Mouse (Mus musculus) heart, postnatal 0 days (tissue): Measurements from ENCODE around the gene Baz2b. TPM values are rescaled to one million over a fixed set of nuclear protein-coding genes. Genes with fewer than 3 reads are reported as not detected.

Experiments
- ATAC-seq: fragments of 200-750 bp; cut with Nextera tagmentation; 2 replicates; pipeline ENCODE4 v1.8.0; 2017; ENCODE audit warnings: low read depth, moderate number of reproducible peaks, moderate library complexity; ENCODE audit not compliant: insufficient read depth
- DNase-seq: peaks from one replicate; pipeline ENCODE4 v3.0.0-alpha.2; 2016; ENCODE audit warnings: low spot score
- H3K27ac ChIP-seq: fragments of 300-500 bp; sonication (generic); 2 replicates; pipeline ENCODE4 v1.5.1; 2014; ENCODE audit warnings: low read depth, mild to moderate bottlenecking
- H3K27me3 ChIP-seq: fragments of 300-500 bp; sonication (generic); 2 replicates; pipeline ENCODE4 v1.6.1; 2014; ENCODE audit warnings: low read length, mixed read lengths; ENCODE audit not compliant: control insufficient read depth, insufficient read depth
- H3K36me3 ChIP-seq: fragments of 300-500 bp; sonication (generic); replicated peaks from 2 replicates; pipeline ENCODE4 v1.6.1; 2014; ENCODE audit warnings: low read length, mixed read lengths; ENCODE audit not compliant: control insufficient read depth, insufficient read depth
- H3K4me1 ChIP-seq: fragments of 300-500 bp; sonication (generic); 2 replicates; pipeline ENCODE4 v1.6.1; 2014; ENCODE audit warnings: antibody characterized with exemption; ENCODE audit not compliant: control insufficient read depth, insufficient read depth
- H3K4me2 ChIP-seq: fragments of 300-500 bp; sonication (generic); 2 replicates; pipeline ENCODE4 v1.6.1; 2014; ENCODE audit warnings: low read depth, mild to moderate bottlenecking, low read length, moderate library complexity
- H3K4me3 ChIP-seq: fragments of 300-500 bp; sonication (generic); 2 replicates; pipeline ENCODE4 v1.5.1; 2014; ENCODE audit warnings: low read depth, low read length
- H3K9ac ChIP-seq: fragments of 300-500 bp; sonication (generic); replicated peaks from 2 replicates; pipeline ENCODE4 v1.6.1; 2014; ENCODE audit warnings: low read depth, low read length, mixed read lengths
- H3K9me3 ChIP-seq: fragments of 300-500 bp; sonication (generic); replicated peaks from 2 replicates; pipeline ENCODE4 v1.6.1; 2016; ENCODE audit warnings: low read length; ENCODE audit not compliant: control insufficient read depth
- CTCF ChIP-seq: IDR thresholded peaks from 2 replicates; pipeline ENCODE4 v1.5.1; 2016; ENCODE audit warnings: antibody characterized with exemption, control low read depth, low read depth
- EP300 ChIP-seq: IDR thresholded peaks from 2 replicates; pipeline ENCODE4 v1.6.1; 2016; ENCODE audit warnings: antibody characterized with exemption, low read depth
- WGBS: fragments of 180-500 bp; shearing (Covaris S2); extraction: QIAGEN DNeasy Blood & Tissue Kit; methylation state at CpG from one replicate; pipeline ENCODE4 v1.1.7; 2014; 5-methylcytosine and 5-hydroxymethylcytosine counted together
- polyA plus RNA-seq: library from polyadenylated mRNA; unstranded; fragments of >200 nt; fragmentation: Nextera tagmentation; extraction: Ambion mirVana; gene quantifications from 2 replicates; pipeline ENCODE4 v1.2.1, GENCODE M21; 2015
- total RNA-seq: library from RNA; depleted of rRNA; stranded (reverse); fragments of >200 nt; gene quantifications from 2 replicates; pipeline ENCODE4 v1.2.3, GENCODE M21; 2014; ENCODE audit warnings: low replicate concordance

Baz2b gene
- total and polyA plus RNA-seq, 2 experiments from 2014 or later, result 40.3 to 46.2 TPM

DNA sequence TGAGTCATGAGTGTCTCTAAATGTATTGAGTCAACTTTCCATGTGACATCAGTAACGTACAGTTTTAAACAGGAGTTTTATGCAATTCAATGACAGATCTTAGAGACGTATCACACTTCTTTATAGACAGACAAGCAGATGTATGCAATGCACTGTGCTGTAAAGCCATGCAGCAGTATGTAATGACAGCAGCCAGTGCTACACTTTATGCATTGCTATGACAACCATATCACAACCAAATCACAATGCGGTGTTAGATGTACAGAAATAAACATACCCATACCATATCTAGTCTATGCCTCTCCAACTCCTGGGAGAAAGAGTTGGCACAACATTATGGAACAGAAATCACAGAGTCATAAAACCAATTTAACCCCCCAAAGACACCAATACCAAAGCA is 276.5 kb downstream of the Baz2b start:
- no peak overlapping the region for H3K9ac ChIP-seq
- H3K27ac ChIP-seq, result no peak overlapping the region
- DNase-seq (no peak), ATAC-seq (no peak)
- H3K36me3 ChIP-seq, result peaks cover 19% of the 10 kb centered on the region; the same call in 1 of the 2 replicates
- H3K4me3 ChIP-seq, result no peak overlapping the region
- no peaks in the 10 kb centered on the region for H3K4me1 ChIP-seq
- H3K9me3 ChIP-seq, result no peaks in the 10 kb centered on the region
- no peak for TF ChIP-seq EP300
- TF ChIP-seq CTCF, result no peak
- no peak overlapping the region for H3K4me2 ChIP-seq
- no peaks in the 10 kb centered on the region for H3K27me3 ChIP-seq
- WGBS, result 82% methylated on average over 3 of the region's 3 CpGs

DNA sequence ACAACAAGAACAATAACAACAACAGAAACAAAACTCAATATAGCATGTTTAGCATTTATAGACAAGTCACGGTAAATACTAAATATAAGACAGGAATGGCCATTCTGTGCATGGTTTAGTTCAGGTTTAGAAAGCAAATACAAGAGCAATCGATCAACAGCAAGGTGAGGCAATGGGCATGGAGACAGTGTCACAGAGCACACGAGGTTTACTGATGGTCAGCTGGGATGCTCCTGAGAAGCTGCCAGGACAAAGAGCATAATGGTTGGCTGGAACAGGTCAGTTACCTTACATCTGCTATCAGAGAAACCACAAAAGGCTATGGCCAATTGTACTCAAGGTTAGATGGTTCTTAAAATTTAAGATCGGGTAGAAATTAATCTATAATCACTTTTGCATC is 277.4 kb downstream of the Baz2b start:
- Histone ChIP-seq H3K9me3 (no peaks in the 10 kb centered on the region), H3K27me3 (no peaks in the 10 kb centered on the region), H3K4me2 (no peak overlapping the region), H3K27ac (no peak overlapping the region), H3K9ac (no peak overlapping the region), H3K4me3 (no peak overlapping the region), H3K4me1 (no peaks in the 10 kb centered on the region), H3K36me3 (peaks cover 19% of the 10 kb centered on the region; the same call in 1 of the 2 replicates)
- TF ChIP-seq EP300 (no peak), CTCF (no peak)
- WGBS, result 91% methylated on average over 4 of the region's 4 CpGs
- DNase-seq, result no peak
- ATAC-seq, result no peak

DNA sequence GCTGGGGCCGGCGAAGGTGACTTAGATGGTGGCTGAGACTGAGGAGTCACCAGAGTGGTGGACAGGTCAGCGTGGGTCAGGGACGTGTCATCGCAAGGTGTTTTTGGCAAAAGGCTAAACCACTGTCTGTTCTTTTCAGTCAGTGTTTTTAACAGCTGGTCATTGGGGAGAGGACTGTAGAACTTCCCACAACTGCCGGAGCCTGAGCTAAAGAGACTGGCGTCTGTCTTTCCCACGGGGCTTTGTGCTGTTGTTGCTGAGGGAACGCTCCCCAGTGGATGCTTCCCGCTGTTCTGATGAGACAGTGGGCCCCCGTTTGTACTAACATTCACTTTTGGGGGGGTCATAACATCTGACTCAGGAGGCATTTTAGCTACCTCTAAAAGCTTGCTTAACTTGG is 296.0 kb downstream of the Baz2b start:
- Histone ChIP-seq H3K36me3 (peaks cover 80% of the 10 kb centered on the region), H3K9ac (no peak overlapping the region), H3K4me1 (no peaks in the 10 kb centered on the region), H3K9me3 (no peaks in the 10 kb centered on the region), H3K4me3 (no peak overlapping the region), H3K27ac (no peak overlapping the region), H3K4me2 (no peak overlapping the region), H3K27me3 (no peaks in the 10 kb centered on the region)
- WGBS, result 87% methylated on average over 11 of the region's 11 CpGs
- TF ChIP-seq EP300 (no peak), CTCF (no peak)
- no peak for DNase-seq
- ATAC-seq, result no peak

- Histone ChIP-seq H3K4me1 (no peaks in the 10 kb centered on the region), H3K36me3 (peaks cover 61% of the 10 kb centered on the region), H3K4me2 (no peak overlapping the region), H3K9ac (no peak overlapping the region), H3K4me3 (no peak overlapping the region), H3K27ac (no peak overlapping the region), H3K9me3 (no peaks in the 10 kb centered on the region), H3K27me3 (no peaks in the 10 kb centered on the region)
- DNase-seq (no peak), ATAC-seq (no peak)
- TF ChIP-seq CTCF (no peak), EP300 (no peak)
- 87% methylated on average over 9 of the region's 9 CpGs for WGBS
Observed at GRCm38 (mm10) chr2:59908048-59908447, 301.6 kb downstream of the Baz2b start.

- 86% methylated on average over 7 of the region's 7 CpGs for WGBS
- Histone ChIP-seq H3K4me2 (no peak overlapping the region), H3K4me1 (no peaks in the 10 kb centered on the region), H3K36me3 (peaks cover 63% of the 10 kb centered on the region), H3K9ac (no peak overlapping the region), H3K27ac (no peak overlapping the region), H3K27me3 (no peaks in the 10 kb centered on the region), H3K4me3 (no peak overlapping the region), H3K9me3 (no peaks in the 10 kb centered on the region)
- TF ChIP-seq EP300 (no peak), CTCF (no peak)
- DNase-seq (no peak), ATAC-seq (no peak)
Observed at GRCm38 (mm10) chr2:59904007-59904406, 305.6 kb downstream of the Baz2b start.

DNA sequence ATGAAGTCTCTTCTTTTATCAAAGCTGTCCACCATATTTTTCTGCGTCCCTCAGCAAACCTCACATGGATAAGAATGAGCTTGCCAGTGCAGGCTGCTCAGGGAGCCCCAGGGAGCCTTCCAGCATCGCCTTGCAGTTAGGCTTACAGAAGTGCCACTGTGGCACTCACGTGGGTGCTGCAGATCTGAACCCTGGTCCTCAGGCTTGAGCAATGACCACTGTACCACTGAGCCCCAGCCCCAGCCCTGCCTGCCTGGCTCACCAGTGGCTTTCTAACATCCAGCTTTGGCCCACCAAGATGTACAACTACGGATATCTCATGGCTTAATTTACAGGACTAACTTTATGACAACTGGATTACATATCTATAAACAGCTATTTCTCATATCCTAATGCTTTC is 311.0 kb downstream of the Baz2b start:
- no peak overlapping the region for H3K27ac ChIP-seq
- DNase-seq (no peak), ATAC-seq (no peak)
- WGBS, result 88% methylated on average over 4 of the region's 4 CpGs
- no peaks in the 10 kb centered on the region for H3K9me3 ChIP-seq
- peaks cover 53% of the 10 kb centered on the region for H3K36me3 ChIP-seq
- no peak overlapping the region for H3K4me3 ChIP-seq
- H3K27me3 ChIP-seq, result no peaks in the 10 kb centered on the region
- H3K4me2 ChIP-seq, result no peak overlapping the region
- no peaks in the 10 kb centered on the region for H3K4me1 ChIP-seq
- TF ChIP-seq EP300 (no peak), CTCF (no peak)
- no peak overlapping the region for H3K9ac ChIP-seq
